Mouse (Mus musculus) ES-Bruce4 (cell line): ENCODE measurements around the gene Pik3ip1.

Source experiments
- CTCF ChIP-seq: IDR thresholded peaks from one replicate; pipeline ENCODE4 v1.8.1; 2011; ENCODE audit warnings: low read depth, low read length
- EP300 ChIP-seq: IDR thresholded peaks from 2 replicates; pipeline ENCODE4 v1.6.1; 2011; ENCODE audit warnings: low read depth, low read length; ENCODE audit not compliant: insufficient read depth
- POLR2A ChIP-seq: IDR thresholded peaks from one replicate; pipeline ENCODE4 v1.8.1; 2011; ENCODE audit warnings: low read length; ENCODE audit not compliant: insufficient read depth

DNA sequence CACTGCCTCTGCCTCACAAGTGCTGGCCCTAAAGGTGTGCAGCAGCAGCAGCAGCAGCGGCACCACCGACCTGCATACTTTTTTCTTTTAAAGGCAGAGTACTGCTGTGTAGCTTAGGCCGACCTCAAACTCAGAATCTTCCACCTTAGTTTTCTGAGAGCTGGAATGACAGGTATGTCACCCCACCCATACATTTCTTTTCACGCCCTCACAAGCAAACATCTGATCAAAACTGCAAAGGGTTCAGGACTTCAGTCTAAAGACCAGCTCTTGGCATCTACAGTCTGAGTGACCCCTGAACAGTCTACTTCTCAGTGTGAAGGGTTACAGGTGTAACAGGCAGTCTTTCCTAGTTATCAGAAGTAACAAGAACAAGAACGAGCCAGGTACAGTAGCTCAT is 60.6 kb downstream of the Pik3ip1 start:
- no peak for TF ChIP-seq POLR2A
- TF ChIP-seq CTCF, result no peak
- no peak for TF ChIP-seq EP300
